Mouse (Mus musculus): ENCODE data around the gene Ap4m1.

Gene Ap4m1

GRCm38 (mm10) chr5:138171695-138172491 is at the start of gene Ap4m1, which contains the start of gene Mcm7:
Gene Ap4m1 (plus strand): TSS chr5:138172002.
Gene Mcm7 (minus strand): TSS chr5:138172422.
- peak; percentile 90 for DNase-seq

GRCm38 (mm10) chr5:138132425-138133064 is 39.3 kb upstream of the Ap4m1 start:
- DNase-seq: no peak

DNA sequence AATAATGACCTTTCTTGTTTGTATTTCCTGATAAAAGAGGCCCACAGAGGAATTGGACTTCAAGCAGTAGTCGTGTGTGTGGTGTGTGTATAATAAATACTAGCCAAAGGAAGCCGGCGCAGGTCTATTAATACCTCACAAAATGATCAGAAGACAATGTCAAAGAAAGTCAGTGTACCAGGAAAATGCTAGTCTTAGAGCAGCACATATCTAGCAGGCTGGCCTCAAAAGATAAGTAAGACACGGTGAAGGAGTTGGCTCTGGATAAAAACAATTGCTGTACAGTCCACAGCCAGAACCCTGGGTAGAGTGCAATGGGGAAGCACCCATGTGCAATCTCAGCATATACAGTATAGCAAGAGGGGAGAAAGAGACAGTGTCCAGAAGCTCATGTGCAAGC is 34.5 kb upstream of the Ap4m1 start:
- DNase-seq: no peak

DNA sequence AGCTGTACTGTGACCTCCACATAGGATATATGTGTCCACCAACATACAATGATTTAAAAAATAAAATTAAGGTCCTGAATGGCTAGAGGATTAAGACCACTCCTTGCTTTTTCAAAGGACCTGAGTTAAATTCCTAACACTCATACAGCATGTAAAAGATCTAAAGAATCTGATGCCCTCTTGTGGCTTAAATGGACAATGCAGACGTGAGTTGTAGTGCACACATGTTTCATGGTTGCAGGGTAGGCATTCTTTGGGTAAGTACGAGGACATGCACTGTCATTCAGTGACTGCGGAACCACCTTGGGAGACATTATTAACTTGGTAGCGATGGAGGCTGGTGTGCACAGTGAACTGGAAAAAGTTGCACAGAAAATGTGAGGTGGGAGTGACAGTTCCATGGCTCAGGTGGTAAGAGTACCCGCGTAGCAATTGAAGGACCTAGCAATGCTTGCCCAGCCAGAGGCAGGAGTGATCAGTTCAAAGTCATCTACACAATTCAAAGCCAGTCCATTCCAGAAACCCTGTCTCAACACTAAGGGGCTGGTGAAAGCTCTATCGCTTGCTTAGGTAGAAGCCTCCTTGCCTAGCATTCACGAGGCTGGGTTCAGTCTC is 33.8 kb upstream of the Ap4m1 start:
- DNase-seq: peak; percentile 54

- no peak for DNase-seq
These were observed 33.2 kb upstream of the Ap4m1 start for GRCm38 (mm10) chr5:138138585-138138984.

DNA sequence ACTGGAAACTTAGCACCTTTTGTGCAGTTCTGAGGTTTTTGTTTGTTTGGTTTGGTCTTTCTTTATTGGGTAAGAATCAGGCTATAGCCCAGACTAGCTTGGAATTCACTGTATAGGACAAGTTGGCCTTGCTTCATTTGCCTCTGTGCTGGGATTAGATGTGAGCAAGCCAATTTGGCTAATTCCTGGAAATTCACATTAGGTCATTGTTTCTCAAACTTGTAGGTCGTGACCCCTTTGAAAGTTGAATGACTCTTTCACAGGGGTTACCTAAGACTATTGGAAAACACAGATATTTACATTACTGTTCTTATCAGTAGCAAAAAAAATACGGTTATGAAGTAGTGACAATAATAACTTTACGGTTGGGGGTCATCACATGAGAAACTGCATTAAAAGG is 17.4 kb upstream of the Ap4m1 start:
- DNase-seq: no peak

- peak; percentile 90 for DNase-seq
These were observed 16.3 kb upstream of the Ap4m1 start, which contains the start of gene Zfp113 for GRCm38 (mm10) chr5:138155443-138155976. Gene Zfp113 (minus strand): TSS chr5:138155744.

DNA sequence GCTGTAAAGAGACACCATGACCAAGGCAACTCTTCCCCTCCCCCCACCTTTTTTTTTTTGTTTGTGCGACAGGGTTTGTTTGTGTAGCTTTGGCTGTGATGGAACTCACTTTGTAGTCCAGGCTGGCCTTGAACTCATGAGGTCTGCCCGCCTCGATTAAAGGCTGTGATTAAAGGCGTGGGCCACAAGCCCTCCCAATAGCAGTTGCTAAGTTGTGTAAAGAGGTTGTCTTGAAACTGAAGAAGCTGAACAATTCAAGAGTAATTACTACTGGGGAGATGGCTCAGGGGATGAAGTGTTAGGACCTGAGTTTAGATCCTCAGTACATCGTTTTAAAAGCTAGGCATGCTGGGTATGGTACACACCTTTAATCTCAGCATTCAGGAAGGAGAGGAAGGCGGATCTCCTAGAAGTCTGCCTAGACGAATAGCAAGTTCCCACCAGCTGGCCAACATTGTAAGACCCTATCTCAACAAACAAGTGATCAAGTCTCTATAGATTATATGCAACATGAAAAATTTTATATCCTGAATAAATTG is 11.5 kb upstream of the Ap4m1 start:
- no peak for DNase-seq

- DNase-seq: peak; percentile 96
These were observed 10.7 kb upstream of the Ap4m1 start, which contains the start of gene Cops6 for GRCm38 (mm10) chr5:138160842-138161665. Gene Cops6 (plus strand): TSS chr5:138161071.

- no peak for DNase-seq
These were observed 8.8 kb upstream of the Ap4m1 start for GRCm38 (mm10) chr5:138163046-138163445.

DNA sequence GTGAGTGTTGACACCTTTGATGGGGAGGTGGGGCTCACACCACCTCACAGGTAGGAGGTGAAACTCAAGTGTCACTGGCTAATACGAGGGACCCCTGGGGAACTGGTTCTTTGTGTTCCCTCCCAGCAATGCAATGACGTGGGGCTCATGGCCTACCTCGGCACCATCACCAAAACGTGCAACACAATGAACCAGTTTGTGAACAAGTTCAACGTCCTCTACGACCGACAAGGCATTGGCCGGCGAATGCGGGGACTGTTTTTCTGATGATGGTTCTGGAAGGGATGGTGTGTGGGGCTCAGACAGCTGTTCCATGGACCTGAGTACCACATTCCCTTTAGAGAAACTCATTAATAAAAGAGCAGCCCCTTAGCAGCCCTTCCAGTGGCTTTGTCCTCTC is 8.2 kb upstream of the Ap4m1 start:
- DNase-seq: no peak

DNA sequence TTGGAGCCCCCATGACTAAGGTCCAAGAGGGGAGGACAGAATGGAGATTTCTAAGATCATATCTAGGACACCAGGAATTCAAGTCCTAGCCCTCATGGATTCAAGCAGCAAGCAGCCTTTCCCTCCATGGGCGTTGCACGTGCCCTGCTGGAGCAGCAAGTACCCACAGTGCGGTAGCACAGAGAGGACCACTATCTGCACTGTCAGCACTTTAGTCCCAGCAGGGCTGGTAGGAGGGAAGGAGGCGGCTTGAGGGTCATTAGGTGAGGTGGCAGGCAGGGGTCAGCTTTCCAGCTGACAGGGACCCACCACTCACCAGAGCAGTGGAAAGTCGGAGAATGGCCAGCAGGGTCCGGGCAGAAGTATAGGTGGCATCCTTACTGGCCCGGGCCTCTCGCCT is 6.2 kb upstream of the Ap4m1 start:
- DNase-seq: no peak

DNA sequence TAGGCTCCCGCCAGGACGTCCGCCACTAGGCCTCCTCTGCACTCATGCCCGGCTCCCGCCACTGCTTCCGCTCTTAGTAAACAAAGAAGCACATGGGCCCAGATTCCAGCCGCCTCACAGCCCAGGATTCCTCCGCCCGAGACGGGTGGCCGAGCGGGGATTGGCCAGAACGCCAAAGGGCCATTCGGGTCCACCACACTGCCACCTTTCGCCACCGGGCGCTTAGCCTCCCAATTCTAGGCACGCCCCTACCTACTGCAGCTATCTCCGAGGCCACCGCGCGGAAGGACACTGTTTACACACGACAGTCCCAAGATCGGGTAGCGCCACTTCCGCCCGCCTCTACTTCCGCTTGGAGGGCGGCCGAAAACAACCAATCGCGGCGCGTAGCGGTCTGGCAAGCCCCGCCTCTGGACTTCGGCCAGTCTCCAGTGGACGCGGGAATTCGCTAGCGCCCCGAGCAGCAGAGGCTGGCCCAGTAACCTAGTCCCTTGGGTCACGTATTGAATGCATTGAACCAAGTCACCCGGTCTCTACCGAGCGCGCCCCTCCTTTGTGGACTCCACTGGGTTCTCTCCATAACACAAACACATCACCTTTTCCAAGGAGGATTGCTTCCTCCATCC is 753 bp upstream of the Ap4m1 start:
- DNase-seq: peak; percentile 93

DNA sequence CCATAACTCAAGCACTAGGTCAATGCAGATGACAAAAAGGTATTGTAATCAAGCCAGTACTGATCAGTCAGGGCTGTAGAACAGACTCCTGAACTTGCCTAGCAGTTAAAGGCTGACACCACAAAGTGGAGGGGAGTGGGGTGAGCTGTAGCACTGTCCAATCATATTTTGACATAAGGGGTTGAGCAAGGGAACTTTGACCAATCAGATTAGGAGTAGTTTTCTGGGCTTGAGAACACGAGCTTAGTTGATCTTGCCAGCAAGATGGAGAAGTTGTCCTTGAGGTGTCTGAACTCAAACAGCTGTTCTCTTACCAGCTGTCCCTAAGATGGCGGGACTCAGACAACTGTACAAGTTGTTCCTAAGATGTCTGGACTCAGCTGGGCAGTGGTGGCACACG is 1.4 kb downstream of the Ap4m1 start:
- DNase-seq: no peak

DNA sequence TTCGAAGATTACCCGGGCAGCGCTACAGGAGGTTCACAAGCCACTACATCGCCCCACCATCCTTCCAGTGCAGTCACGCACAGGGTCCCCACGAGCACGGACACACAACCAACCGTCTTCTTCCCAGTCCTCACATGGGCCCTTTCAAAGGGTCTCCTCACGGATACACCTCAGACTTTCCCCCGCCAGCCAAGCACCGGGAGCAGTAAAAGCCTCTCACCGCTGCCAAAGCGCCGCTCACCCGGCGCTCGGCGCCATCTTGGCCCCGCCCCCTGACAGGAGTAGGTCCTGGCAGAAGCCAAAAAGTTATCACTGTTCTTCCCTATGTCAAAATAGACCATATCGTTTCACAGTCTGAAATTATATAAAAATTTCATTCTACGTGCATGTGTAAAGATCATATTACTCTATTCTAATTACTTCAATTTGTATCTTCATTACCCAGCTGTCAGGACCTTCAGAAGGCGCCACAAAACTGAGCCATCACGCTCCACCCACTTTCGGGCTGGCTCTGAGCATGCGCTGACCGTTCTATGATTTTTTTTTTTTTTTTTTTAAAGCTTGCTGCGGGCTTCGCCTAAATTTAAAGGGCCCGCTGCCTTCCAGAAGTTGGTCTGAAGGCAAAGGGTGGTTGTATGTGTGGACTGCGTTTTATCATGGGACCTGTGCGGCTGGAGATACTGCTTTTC is 15.3 kb downstream of the Ap4m1 start, which contains the start of the genes Taf6 and Cnpy4:
Taf6 (minus strand) TSS at position 502 of the 689 bp plus-strand sequence.
Cnpy4 (plus strand) TSS at position 536 of the 689 bp plus-strand sequence.
- peak; percentile 86 for DNase-seq

- DNase-seq: peak; percentile 73
These were observed 16.0 kb downstream of the Ap4m1 start for GRCm38 (mm10) chr5:138187661-138188306.

DNA sequence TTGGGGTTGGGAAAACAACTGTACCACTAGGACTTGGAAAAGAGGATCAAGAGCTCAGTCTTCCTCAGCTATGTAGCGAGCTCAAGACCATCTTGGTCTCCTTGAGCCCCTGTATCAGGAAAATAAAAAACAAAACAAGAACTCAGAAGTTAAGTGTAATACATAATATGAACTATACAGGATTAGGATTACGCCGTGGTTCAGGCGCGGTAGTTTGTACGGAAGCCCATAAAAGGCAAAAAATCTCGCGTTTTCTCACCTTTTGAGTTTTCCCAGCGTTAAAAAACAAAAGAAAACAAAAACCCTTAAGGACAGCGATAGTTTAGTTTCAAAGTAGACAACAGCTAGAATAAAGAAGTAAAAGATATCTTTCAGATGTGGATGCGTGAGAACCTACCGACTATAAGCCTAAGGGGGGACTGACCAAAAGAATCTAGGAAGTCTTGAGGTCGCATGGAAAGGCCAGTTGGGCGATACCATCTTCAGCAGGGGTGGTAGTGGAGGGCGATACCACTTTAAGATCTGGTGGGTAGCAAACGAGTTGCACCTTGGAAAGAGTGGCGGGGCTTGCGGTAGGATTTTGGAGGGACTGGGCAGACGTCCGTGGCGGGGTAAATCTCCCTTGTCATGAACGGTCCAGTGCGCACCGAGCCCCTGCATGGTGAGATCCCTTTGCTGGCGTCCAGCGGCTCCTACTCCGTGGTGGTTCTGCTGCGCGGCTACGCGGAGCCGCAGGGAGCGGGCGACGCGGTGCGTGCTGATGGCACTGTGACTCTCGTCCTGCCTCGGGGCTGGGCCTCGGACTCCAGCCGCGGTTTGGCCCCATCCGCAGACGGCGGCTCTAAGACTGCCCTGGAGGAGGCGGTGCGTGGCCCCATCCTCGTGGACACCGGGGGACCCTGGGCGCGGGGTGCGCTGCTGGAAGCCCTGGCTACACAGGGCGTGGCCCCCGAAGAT is 22.2 kb downstream of the Ap4m1 start, which contains the start of gene Mblac1:
Mblac1 (plus strand) TSS at position 544 of the 957 bp plus-strand sequence.
- peak; percentile 84 for DNase-seq

DNA sequence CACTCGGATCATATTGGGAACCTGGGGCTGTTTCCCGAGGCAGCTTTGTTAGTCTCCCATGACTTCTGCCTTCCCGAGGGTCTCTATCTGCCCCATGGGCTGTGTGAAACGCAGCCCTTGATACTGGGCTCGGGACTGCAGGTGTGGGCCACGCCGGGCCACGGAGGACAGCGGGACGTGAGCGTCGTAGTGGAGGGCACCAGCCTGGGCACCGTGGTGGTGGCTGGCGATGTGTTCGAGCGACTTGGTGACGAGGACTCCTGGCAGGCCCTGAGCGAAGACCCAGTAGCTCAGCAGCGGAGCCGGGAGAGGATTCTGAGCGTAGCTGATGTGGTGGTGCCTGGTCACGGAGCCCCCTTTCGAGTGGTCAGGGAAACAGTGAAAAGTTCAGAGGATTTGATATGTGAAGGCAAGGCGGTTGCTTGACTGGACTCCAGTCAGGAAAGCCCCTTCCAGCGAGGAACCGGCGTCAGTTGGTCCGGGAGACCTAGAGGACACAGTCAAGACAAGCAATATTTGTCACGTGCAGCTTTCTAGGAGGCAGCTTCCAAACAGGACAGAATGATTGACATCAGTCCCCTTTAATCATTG is 23.0 kb downstream of the Ap4m1 start:
- DNase-seq: no peak

DNA sequence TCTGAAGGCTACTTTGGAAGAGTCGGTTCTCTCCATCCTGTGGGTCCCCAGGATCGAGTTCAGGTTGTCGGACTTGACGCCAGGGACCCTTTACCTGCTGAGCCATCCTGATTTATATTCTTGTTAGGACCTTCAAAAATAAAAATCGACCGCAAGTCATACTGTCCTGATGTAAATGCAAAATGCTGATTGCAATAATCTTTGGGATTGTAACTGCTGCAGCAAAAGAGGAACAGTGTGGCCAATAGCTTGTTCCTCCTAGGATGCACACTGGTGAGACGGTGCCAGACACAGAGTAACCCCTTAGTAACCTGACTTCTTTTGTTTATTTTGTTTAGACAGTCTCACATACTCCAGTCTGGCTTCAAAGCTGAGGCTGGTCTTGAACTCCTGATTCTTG is 23.7 kb downstream of the Ap4m1 start:
- DNase-seq: no peak
